Mouse (Mus musculus) frontal cortex, postnatal 25 days (tissue): ENCODE results near the gene Slc35e3.

Source experiments
- DNase-seq, 2 experiments: peaks; one replicate each; pipeline ENCODE4 v3.0.0; 2022; ENCODE audit warnings: low spot score in 2 of 2

Gene Slc35e3

DNA sequence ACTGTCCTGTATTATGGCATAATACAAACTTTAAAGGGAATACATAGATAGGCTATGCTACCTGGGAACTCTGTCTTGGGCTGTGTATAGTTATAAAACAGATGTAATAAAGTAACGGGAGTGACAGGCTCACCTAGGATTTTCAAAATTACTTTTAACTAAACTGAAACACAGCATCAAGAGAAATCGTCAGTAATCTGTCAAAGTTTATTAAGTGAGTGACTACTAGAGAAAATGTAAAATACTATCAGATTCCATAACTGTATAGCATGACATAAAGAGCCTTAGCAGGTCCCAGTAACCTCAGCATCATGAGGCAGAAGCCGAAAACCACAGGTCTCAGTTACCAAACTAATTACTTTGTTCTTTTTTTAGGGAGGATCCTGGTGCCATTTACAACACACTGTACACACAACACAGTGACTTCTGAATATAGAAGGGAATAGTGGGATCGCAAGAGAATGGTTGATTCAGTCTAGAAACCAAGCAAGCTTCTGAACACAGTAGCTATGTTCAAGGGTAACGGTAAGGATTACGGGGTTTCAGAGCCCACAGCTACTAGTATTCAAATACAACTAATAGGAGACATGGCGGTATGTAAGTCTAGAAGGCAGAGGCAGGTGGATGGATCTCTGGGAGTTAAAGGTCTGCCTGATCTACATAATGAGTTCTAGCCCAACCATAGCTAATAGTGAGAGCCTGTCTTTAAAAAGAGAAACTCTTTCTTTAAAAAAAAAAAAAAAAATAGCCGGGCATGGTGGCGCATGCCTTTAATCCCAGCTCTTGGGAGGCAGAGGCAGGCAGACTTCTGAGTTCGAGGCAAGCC is 47.6 kb downstream of the Slc35e3 start:
- no peak for DNase-seq

DNA sequence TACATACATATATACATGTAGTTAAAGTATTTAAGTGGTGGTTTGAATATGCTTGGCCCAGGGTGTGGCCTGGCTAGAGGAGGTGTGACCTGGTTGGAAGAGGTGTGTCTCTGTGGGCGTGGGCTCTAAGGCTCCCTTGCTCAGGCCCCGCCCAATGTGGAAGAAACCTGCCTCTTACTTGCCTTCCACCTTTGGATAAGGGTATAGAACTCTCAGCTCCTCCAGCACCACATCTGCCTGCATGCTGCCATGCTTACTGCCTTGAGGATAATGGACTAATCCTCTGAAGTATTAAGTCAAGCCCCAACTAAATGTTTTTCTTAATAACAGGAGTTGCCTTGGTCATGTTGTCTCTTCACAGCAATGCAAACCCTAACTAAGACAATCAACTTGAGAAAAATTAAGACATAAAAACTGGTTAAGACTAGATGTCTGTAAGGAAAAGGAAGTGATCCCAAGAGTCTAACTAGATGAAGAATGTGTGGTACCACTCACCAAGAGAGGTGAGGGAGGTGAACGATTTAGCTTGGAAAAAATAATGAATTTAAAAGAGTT is 48.5 kb downstream of the Slc35e3 start:
- no peak for DNase-seq

DNA sequence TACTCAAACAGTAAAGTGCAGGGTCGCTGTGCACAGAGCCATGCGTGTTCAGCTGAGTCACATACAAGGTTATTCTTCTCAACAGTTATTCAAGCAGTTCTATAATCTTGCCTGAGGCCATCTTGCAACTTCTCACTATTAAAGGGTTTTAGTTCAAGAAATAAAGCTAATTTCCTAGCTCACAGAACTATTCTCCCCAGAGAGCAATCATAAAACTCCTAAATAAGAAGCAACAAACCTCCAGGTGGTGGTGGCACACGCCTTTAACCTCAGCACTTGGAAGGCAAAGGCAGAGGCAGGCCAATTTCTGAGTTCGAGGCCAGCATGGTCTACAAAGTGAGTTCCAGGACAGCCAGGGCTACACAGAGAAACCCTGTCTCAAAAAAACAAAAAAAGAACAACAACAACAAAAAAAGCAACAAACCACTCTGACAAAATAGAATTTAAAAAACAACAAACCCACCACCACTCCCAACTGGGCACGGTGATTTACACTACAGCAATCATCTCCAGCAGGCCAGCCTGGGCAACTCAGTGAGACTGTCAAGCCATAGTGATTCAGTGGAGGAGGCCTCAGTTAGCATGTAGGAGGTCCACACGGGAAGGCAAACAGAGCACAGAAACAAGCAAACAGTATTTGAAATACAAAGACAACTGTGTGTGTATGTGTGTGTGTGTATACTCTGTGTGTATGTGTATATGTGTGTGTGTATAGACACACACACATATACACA is 49.2 kb downstream of the Slc35e3 start:
- DNase-seq = no peak

DNA sequence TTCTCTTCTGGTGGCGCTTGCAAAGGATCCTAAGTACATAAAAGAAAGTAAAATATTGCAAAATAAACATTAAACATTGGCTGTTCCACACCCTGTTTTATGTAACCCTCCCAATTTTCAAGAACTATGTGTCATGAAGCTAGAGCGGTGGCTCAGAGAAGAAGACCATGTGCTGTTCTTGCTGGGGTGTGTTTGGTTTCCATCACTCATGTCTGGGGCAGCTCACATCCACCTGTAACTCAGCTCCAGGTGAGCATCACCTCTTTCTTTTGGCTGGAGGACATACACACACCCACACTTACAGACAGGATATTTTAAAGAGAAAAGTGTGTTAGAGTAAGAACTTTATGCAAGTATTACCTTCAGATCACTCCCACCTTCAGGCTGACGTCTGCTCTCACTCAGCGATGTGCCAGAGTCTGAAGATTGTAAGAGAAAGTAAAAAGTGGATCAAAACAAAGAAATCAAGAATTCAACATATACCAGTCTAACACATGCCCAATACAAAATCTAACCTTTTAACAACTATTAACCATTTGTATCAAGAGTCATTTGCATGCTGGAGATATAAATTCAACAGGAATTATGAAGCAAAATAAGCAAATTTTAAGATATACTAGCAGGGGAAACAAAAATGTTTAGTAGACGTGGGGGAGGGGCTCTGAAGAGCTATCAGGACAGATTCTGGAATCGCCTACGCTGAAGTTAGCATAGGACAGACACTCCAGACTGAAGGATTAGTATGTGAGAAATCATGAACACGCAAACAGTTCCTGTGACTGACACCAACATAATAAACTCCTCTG is 49.9 kb downstream of the Slc35e3 start:
- no peak for DNase-seq

DNA sequence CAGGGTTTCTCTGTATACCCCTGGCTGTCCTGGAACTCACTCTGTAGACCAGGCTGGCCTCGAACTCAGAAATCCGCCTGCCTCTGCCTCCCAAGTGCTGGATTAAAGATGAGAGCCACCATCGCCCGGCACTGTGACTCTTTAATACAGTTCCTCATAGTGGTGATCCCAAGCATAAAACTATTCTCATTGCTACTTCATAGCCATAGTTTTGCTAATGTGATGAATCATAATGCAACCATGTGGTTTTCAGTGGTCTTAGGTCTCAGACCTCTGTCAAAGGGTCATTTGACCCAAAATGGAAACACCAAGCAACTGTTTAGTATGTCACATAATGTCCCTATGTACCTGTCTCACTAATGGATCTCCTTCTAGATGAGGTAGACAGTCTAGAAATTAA is 50.6 kb downstream of the Slc35e3 start:
- no peak for DNase-seq

DNA sequence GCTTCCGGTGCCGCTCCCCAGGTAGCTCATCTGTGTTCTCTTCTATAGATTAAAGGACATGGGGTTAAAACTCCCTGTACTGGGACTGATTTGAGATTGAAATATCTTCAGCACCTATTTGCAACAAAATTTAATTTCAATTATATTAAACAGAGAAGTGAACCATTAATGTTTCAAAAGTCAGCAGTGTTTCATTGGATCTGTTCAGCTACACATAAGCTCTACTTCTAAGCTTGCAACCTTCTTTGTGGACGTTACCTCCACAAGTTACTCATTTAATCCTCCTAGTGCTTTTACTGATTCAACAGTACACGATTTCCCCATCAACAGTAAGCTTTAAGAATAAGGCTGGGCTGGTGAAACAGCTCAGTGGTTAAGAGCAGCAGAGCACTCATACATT is 51.1 kb downstream of the Slc35e3 start:
- no peak for DNase-seq

DNA sequence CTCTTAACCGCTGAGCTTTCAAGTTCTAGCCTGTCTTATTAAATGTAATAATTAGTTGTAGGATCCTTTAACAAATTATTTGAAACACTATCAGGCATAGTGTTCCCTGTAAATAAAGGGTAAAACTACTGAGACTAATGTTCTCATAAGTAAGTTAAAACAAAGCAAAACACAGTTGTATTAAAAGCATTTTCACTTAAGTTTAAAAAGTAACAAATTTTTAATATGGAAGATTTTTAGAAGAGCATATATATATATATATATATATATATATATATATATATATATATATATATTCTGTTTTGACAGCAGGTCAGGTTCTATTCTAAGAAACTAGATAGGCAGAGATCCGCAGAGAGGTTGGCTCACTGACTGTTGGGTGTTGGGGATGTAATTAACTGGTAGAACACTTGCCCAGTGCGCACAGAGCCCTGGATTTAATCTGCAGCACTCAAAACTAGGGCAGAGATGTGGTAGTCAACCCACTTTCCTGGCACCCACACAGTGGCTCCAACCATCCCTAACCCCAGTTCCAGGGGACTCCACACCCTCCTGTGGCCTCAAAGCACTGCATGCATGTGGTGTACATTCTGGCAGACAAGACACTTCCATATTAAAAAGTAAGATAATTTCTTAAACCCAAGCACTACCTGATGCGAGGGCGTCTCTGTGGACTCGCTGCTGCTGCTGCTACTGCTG is 51.8 kb downstream of the Slc35e3 start:
- no peak for DNase-seq

DNA sequence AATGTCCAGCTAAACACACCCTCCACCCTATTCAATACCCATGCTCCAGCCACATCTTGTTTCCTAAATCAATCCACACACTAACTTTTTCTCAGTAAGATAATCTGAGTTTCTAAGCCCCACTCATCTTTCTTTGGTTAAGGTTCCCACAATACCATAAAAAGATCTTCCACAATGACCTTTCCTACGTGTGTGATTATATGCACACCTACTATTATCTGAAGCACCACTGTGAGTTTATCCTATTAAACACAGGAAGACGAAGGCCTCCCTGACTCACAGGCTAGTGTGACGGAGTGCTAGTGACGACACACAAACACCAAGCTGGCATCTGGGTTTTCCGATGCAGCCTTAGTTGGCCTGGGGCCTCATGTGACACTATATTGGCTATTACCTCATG is 53.2 kb downstream of the Slc35e3 start:
- DNase-seq = no peak

DNA sequence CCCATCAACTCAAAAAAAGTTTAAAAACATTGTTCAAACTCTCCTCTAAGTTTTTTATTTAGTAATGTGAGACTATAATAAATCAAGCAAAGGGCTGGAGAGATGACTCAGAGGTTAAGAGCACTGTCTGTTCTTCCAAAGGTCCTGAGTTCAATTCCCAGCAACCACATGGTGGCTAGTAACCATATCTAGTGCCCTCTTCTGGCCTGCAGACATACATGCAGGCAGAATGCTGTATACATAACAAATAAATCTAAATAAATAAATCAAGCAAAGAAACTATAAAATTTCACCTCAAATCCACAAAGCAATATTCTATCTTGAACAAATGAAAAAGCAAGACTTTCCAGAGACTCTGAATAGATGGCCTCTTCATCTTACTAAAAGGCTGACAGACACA is 54.0 kb downstream of the Slc35e3 start:
- DNase-seq = no peak

DNA sequence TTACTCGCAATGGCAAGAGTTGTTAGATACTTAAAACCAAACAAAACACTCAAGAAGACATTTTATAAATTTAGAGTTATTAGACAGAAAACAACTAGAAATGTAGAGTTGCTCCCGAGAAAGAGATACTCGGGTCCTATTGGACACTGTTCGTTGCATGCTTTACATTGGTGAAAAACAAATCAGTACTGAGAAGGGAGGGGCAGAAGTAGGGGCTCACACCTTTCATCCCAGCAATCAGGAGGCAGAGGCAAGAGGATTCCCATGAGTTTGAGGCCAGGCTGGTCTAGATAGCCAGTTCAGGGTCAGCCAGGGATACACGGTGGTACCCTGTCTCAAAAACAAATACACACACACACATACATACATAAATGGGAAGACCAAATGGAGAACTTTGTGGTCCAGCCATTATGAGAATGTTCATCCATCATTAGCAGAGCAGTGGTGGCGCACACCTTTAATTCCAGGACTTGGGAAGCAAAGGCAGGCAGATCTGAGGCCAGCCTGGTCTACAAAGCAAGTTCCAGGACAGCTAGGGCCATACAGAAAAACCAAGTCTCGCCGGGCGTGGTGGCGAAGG is 54.7 kb downstream of the Slc35e3 start:
- DNase-seq = no peak

DNA sequence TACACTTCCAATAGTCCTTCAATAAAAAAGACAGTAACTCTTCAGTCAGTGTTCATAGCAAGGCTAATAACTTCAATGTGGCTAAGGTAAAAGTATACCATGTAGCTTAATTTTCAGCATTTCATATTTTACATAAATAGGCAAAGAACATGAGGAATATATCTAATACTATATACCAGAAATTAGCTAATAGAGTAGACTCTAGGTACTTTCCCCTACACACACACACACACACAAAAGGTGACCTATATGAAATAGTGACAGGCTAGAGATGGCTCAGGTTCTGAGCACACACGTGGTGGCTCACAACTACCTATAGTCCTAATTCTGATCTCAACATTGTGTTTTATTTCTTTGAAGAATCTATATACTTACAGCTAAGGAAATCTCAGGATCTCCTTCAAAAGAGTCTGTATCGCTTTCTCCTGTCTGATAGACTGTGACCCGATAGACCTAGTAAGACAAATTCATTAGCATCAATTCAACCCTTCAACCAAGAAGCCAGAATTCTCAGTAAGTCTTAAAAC is 55.3 kb downstream of the Slc35e3 start:
- no peak for DNase-seq

DNA sequence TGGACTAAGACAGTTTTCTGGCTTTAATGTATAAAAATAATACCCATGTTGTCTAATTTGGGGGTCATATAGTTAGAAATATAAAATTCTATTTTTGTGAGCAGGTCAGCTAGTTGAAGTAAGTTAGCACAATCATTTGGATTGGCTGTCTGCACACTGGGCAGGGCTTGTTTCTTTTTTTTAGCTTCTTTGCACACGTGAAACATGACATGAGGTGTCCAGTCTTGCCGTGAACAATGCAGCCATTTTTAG is 56.1 kb downstream of the Slc35e3 start:
- no peak for DNase-seq

DNA sequence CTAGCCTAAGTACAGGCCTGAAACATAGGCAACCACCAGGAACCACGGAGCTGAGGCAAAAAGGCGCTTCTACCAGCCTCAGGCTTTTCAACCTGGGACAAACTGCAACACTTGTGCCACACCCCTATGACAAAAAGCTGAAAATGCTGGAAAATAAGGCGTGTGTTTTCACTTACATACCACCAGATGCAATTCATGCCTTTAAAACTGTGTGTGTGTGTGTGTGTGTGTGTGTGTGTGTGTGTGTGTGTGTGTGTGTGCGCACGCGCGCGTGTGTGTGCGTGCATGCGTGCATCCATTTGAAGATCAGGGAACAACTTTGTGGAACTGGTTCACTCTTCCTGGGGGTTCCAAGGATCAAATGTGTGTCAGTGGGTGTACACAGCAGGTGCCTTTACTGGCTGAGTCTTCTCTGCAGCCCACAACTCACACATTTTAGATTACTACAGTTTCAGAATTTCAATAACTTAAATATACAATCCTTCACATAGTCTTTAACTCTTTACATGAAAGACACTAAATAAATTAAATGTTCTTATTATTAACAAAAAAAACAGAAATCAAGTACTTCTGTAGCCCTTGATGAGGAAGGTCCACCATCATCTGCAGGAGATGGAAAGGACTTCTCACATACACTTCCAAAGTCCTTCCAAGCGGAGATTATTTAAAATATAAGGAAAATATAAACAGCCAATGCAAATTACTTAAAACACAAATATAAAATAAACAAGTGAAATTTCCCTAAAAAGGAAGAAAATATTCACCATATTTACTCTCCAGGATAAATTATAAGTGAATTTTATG is 56.7 kb downstream of the Slc35e3 start:
- no peak for DNase-seq

DNA sequence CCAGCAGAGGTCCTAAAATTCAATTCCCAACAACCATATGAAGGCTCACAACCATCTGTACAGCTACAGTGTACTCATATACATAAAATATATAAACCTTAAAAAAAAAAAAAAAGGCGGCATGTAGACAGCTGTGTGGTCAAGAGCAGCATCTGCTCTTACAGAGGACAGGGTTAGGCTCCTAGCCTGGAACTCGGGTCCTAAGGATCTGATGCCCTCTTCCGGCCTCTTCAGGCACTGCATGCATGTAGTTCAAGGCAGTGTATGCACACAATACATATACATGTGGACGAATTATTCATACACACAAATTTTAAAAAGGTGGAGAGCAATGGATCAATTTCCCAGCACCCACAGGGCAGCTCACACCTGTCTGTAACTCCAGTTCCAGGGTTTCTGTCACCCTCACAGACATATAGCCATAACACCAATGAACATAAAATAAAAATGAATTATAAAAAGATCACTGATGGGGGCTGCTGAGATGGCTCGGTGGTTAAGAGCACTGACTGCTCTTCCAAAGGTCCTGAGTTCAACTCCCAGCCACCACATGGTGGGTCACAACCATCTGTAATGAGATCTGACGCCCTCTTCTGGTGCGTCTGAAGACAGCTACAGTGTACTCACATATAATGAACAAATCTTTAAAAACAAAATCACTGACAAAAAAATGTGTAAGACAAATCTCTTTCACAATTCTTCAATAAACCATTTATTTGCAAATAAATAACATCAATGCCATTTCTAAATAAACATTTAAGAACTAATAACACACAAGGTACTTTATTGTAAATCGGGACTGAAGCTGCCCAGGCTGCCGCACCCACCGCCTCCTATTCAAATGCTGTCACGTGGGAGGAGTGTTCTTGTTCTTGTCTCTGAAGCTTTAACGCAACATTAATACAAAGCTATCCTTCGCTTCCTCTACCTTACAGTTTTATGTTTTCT is 57.7 kb downstream of the Slc35e3 start:
- DNase-seq = no peak

DNA sequence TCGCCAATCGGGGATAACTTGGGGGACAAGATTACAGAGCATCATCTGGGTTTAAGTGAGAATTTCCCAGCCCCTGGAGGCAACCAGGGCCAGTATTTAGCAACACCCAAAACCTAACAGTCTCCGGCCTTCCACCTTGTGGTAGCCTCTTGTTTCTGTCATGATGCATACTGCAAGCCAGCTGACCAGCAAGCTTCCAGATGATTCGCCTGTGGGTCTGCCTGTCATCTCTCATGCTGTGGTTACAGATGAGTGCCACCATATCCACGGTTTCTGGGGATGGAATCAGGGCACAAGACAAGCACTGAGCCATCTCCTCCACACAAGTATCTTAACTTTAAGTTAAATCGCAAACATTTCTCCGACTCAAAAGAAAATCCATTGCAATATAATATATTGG is 58.6 kb downstream of the Slc35e3 start:
- DNase-seq = no peak

DNA sequence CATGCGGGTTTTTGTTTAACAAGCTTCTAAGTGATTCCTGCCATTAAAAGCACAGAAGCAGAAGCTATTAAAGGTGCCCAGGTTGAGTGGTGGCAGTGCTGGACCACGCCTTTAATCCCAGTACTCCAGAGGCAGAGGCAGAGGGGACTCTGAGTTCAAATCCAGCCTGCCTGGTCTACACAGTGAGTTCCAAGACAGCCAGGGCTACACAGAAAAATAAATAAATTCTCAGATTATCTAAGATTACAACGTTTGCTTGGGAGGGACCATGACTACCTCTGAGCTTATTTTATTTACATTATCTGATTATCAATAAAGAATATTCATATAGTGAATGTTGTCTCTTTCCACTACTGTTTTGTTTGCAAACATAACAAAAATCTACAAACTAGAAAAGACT is 59.1 kb downstream of the Slc35e3 start:
- DNase-seq = no peak

DNA sequence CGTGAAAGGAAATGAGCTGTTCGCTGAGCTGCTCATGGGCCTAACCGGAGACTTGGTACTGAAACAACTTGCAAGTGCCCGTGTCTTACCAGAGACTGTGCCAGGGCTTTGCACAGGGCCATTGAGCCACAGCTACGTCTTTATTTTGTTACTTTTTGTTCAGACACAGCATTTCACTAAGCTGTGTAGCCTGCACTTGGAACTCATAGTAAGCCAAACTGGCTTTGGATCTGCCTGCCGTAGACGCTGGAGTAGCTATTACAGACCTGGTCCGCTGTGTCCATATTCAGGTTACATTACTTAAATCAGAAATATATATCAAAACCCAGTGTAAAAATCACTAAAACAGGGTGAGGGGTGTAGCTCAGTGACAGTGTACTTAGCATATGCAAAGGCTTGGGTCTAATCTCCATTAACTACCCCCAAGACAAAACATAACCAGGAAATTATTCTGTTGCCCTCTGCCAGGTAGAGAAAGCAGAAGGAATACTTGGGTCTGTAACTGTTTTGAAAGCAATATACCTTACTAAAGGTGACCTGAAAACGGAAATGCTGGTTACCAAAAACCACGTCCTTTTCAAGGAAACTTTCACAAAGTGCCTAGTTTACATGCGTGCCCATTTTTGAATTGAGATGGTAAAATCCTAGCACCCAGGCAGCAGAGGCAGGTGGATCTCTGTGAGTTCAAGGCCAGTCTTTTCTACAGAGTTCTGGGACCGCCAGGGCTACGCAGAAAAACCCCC is 60.1 kb downstream of the Slc35e3 start:
- no peak for DNase-seq

DNA sequence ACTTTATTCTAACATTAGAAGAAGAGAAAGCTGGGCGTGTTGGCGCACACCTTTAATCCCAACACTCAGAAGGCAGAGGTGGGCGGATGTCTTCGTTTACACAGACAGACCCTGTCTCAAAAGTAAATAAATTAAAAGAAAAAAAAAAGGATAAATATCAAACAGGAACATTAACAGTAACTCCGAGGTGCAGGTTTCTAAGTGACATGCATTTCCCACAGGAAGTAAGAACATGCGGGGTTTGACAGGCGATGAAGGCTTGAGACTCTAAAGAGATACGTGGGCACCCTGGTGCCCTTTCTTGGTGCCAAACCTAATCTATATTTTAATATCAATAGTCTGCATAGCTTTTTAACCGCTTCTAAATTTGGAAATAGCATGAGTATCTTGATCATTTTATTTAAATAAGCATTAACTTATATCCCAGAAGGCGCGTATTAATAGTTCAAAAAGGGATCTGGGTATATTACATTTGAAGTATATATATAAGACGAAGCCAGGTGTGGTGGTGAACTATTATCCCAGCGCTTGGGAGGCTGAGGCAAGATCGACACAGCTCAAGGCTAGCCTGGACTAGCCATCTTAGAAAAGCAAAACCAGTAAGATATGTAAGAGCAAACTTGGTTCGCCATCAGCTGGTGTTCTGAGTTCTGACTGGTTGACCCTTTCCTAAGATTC is 60.9 kb downstream of the Slc35e3 start:
- no peak for DNase-seq
